Mouse (Mus musculus): ENCODE results near the gene Abhd12.

Gene Abhd12

DNA sequence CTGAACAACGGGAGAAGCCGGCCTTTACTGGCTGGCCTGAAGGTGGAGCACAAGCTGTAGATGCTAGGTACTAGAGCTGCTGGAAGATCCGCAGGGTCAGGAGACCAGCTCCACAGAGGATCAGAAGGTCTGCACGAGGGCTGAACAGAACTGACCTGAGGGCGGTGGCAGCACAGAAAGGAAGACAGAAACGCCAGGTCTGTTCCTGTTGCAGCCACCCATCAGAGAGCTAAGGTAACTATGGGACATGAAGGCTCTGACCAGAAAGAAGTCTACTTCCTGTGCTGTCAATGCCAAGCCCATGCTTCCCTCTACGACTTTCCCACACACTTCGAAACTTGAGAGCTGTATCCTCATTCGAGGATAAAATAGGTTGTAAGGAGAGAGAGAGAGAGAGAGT is 53.3 kb downstream of the Abhd12 start:
- no peak for DNase-seq (ENCODE audit: low spot score in 2 of 2)

DNA sequence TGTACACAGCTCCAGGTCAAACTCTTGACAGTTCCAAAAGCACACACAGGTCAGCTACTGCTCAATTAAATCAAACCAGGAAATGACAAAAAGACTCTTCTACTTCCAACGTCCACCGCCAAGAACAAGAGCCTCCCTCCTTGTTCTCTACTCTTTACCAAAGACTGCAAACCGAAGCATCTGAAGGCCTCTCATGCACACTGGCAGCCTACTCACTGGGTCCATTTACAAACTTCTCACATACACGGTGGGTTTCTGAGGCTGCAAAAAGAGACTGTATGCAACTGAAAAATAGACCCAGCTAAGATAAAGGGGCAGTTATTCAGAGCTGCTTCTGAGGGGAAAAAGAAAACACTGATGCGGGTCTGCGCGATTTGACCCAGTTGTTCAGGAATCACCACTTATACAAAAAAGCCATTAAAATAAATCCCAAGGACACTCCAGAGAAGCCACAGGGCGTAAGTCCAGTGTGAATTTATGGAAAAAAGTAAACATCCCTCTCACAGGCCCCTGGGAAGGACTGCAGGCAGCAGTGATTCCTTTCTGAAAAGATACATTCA is 57.0 kb downstream of the Abhd12 start:
- DNase-seq (ENCODE audit: low spot score in 2 of 2) = no peak

DNA sequence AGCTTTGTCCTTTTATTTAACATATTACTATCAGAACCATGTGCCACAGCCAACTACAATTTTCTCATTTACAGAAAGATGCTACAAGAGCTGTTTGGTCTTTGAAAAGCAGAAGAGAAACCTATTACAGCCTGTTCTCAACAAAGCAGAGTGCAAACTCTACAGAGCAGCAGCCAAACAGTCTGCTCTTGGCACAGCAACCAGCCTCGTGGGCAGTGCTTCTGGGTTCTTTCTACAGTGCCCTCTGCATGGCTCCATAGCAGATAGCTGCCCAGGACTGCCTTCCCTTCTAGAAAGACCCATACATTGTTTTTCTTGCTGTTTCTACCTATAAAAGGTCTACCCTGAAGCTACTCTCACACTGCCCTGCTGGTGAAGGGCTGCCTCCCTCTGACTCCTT is 59.7 kb downstream of the Abhd12 start:
- DNase-seq (ENCODE audit: low spot score in 2 of 2) = peak; percentile 45 to 48

DNA sequence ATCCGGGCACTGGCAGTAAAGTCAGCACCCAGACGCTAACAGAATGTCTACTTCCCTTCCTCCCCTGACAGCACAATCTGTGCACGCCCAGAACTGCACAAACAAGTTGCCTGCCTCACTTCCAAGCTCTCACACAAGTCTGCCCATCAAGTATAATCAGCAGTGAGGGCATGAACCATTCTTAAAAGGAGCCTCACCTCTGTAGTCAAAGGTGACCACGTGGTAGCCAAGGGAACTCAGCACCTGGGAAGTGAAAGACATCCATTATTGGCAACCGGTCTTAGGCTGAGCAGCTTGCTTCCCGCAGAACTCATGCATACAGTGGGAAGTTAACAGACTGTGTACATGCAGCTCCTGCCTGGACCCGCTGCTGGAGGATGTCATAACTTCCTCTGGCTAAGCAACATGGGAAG is 62.5 kb downstream of the Abhd12 start:
- no peak for DNase-seq (ENCODE audit: low spot score in 2 of 2)

DNA sequence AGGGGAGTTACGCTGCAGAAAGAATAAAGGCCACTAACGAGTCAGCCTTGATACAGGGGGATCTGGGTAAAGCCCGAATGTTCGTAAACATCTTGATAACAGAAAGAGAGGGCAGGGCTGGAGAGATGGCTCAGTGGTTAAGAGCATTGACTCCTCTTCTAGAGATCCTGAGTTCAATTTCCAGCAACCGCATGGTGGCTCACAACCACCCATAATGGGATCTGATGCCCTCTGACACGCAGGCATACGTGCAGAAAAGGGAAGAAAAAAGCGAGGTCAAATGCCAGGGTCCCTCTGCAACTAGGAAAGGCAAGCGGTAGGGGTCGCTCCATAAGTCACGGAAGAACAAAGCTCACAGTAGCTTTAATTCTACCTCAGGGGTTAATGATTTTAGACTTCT is 63.4 kb downstream of the Abhd12 start:
- DNase-seq (ENCODE audit: low spot score in 2 of 2) = no peak

DNA sequence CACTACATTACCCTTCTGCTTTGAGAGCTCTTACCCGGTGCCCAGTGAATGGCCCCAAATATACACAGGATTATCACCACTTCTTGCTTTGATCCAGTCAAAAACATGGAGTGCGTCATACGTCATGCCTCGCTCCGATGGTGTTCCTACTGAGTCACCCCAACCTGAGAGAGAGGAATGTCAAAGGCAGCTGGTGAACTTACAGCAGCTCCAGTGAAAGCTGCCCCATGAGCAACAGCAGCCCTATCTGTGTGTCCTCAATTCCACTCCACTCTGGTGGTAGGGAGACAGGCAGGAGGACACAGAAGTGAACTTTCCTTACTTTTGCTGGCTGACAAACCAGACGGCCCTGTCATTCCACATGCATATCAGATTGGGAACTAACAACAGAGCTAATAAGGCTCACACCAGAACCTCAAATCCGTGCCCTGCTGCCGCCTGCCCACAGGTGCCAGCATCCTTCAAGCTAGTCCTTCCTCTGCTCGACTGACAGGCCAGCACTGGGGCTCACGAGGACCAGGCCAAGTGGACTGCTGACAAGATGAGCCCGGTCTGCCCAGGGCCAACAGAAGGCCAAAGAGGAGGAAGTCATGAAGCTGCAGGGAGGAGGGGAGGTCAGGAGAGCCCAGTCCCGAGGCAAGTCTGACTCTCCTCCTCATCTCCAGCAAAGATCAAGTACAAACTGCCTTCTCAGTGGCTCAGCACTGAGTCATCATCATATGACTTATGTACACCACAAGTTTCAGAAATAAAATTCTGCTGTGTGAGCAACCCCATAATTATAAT is 64.7 kb downstream of the Abhd12 start:
- no peak for DNase-seq (ENCODE audit: low spot score in 2 of 2)

DNA sequence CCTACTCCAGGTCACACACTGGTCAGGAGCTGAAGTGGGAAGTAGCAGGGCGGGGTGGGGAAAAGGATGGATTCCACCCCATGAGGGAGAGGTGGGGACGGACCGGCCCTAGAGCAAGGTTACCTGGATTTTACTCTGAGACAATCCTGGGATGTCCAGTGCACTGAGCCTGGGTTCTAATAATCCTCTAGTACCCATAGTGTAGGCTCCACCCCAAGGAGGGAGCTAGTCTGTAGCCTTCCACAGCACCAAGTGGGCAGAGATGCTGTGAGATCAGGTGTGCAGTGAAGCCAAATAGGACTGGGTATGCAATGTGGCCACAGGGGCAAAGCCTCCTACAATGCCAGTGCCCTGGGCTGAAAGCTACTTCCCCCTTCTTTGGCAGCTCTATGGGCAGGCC is 66.8 kb downstream of the Abhd12 start:
- no peak for DNase-seq (ENCODE audit: low spot score in 2 of 2)

DNA sequence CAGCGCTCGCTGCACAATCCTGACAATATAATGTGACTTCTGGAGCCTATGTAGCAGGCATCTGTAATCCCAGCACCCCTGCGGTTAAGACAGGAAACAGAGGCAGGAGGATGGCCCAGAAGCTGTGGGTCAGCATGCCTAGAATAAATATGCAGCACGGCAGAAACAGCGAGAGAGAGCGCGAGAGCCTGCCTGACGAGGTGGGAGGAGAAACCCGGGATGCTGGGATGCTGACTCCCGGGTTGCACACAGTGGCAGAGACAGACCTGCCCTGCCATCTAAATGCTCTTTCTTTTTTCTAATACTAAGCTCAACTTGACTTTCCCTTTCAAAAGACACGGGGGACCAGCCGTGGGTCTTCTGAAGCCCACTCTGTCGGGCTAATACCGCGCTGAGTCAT is 67.6 kb downstream of the Abhd12 start:
- no peak for DNase-seq (ENCODE audit: low spot score in 2 of 2)

DNA sequence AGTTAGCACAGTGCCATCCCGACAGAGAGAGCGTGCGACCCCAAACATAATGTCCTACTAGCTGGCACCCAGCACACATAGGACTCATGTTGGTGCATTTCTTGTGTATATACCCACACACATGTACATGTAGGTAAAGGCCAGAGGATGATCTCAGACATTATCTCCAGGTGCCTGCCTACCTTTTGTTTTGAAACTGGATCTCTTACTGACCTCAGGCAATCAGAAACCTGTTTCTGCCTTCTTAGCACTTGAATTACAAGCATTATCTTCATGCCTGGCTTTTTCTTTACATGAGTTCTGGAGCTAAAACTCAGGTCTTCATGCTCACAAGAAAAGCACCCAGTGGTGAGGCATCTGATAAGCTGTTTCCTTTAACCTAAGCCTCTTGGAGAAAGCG is 68.6 kb downstream of the Abhd12 start:
- no peak for DNase-seq (ENCODE audit: low spot score in 2 of 2)

DNA sequence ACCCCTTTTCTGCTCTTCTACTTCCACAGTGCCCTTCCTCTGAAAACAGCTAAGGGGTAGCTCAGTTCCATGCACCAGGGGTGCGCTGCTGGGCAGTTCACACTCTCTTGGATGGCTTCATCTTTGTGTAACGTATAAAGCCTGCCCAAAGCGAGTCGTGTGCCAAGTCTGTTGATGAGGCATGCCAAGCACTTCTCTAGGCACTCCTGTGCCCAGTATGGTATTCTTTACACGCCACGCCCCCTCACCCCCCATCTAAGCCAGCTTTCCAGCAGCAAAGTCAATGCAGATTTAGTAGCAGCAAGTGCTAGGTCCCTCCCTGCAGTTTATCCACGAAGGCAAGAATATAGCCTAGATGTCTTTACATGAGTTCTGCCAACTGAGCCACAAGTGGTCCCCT is 69.9 kb downstream of the Abhd12 start:
- DNase-seq (ENCODE audit: low spot score in 2 of 2) = no peak

DNA sequence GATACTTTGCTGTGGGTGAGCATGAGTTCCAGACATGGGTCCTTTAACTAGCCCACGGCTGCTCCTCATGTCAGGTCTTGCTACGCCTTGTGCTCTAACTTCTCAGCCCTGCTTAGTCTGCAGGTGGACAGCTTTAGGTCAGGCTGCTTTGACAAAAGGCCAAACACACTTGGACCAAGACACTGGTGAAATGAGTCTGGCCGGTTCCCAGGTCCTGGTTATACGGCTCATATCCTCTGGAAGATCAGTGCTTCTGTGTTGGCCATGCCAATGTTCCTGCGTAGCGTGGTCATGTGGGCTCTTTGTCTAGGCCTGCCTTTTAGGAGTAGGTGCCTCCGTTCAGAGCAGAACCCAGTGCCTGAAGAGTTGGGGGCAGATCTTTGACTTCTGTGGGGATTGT is 72.5 kb downstream of the Abhd12 start:
- DNase-seq (ENCODE audit: low spot score in 2 of 2) = no peak

DNA sequence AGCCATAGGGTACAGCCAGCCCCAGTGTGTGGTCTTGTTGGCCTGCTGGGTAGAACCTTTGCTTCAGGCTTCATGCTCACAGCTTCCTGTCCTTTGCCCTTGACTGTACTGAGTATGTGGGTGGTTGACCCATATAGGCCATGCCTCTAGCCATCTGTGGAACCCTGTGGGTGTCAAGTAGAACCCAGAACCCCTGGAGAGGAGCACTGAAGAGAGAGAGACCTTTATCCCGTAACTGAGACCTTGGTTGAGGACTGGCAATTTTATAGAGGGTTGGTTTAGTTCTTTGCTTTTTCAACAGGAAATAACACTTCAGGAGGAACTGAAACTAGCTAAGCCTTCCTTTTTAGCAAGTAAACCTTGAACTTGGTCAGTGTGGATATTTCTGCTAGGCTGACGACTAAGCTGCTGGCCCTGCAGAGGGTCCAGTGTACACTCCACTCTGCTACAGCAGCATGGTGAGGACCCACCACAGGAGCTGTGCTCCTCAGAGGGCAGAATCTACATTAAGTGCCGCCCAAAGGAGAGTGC is 73.6 kb downstream of the Abhd12 start:
- DNase-seq (ENCODE audit: low spot score in 2 of 2) = peak; percentile 60 to 65

DNA sequence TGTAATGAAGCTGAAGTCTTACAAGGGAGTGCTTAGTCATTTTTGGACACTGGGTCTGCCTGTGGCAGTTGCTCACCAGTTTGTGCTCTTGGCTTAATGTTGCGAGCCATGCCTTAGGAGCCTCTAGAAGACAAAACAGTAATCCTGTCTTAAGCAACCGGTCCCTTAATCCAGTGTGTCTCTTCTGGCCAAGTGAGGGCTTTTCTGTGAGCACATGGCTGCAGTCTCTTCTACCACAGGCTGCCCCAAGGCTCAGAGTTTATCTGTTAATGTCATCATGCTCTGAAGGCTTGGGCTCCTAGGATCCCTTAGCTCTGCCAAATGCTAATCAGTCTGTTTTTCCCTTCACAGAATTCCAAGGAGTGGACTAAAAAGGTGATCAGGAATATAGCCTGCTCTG is 74.5 kb downstream of the Abhd12 start:
- no peak for DNase-seq (ENCODE audit: low spot score in 2 of 2)

DNA sequence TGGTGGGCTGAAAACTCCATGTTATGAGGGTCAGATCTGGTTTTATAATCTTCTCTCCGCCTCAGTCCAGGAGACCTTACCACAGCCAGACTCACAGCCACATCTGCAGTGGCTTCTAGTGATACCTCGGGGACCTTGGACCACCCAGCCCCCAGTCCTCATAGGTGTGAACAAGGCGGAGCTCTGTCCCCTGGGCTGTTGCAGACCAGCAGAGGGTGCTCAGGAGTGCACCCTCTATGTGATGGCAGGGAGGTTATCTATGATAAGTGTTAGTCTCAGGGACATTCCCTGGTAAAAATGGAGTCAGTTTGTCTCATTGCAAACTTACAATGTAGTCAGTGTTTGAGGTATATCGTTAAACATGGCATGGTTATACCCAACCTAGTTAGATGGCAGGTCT is 75.9 kb downstream of the Abhd12 start:
- no peak for DNase-seq (ENCODE audit: low spot score in 2 of 2)

DNA sequence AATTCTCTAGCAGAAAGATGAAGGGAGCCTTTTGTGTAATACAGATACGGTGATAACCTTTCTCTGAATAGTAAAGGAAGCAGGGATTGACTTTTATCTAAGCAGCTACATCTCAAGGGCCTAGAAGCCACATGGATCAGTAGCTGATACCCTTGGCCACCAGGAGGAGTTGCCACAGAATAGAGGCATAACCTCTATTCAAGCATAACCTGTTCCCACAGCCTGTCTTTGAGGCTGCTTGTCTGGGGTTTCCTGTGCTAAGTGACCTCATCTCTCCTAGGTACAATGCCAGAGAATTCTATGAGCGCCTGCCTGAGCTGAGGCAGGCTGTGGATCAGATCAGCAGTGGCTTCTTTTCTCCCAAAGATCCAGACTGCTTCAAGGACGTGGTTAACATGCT is 76.4 kb downstream of the Abhd12 start:
- DNase-seq (ENCODE audit: low spot score in 2 of 2) = peak in 1 of 2 experiments; percentile 23

DNA sequence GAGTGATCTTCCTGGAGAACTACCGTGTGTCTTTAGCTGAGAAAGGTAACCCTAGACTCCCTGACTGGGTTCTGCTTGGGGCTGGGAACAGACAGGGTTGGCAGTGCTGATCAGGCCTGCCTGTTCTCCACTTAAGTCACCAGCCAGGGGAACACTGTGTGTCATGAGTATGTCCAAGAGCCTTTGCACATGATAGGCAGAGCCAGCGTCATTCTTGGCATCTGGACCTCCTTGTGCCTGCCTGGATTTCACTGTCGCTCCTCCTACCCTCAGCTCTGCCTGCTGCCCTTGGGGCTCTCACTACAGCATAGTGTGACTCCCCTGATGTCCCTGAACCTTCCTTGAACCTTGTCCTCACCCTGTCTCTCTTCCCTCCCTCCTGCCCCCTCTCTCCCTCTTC is 78.1 kb downstream of the Abhd12 start:
- DNase-seq (ENCODE audit: low spot score in 2 of 2) = no peak

DNA sequence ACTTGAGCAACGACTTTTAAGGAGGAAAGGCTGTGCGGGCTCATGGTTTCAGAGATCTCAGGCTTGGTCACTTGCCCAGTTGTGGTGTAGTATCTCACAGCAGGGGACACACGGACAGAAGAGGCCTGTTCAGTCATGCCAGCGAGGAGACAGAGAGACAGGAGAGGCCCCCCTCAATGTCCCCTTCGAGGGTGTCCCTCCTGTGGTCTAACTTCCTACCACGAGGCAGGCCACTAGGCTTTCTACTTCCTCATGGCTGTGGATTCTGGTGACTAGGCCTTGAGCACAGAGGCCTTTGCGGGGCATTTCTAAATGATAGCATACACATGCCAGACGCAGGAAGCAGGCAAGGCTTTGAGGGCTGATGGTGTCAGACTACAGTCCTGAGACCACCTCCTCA is 81.6 kb downstream of the Abhd12 start:
- DNase-seq (ENCODE audit: low spot score in 2 of 2) = no peak

DNA sequence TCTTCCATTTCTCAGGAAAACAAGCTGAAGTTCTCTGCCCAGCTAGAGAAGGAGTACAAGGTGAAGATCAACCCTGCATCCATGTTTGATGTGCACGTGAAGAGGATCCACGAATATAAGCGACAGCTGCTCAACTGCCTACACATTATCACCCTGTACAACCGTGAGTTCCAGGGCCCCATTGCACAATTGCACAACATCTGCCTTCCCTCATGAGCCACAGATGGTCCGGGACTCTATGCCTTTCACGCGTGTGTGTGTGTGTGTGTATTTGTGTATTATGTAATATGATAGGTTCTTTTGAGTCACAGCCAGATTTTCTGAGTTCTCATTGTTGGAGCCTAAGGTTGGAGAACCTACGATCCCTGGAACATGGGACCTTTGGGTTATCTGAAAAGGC is 83.8 kb downstream of the Abhd12 start:
- DNase-seq (ENCODE audit: low spot score in 2 of 2) = no peak

DNA sequence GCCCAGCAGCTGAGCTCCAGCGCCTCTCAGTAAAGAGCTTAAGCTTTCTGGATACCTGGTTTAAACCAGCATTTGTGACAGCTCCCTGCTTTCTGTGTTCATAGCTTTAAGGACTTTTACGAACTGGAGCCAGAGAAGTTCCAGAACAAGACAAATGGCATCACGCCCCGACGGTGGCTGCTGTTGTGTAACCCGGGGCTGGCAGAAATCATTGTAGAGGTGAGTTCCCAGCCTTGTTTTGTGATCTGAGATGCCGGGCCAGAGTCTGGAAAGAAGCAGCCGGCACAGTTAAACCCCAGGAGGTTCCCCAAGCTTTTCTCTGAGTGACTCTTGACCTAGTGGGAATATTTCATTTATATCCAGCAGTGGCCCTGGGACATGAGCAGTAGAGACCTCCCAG is 85.8 kb downstream of the Abhd12 start:
- DNase-seq (ENCODE audit: low spot score in 2 of 2) = no peak

DNA sequence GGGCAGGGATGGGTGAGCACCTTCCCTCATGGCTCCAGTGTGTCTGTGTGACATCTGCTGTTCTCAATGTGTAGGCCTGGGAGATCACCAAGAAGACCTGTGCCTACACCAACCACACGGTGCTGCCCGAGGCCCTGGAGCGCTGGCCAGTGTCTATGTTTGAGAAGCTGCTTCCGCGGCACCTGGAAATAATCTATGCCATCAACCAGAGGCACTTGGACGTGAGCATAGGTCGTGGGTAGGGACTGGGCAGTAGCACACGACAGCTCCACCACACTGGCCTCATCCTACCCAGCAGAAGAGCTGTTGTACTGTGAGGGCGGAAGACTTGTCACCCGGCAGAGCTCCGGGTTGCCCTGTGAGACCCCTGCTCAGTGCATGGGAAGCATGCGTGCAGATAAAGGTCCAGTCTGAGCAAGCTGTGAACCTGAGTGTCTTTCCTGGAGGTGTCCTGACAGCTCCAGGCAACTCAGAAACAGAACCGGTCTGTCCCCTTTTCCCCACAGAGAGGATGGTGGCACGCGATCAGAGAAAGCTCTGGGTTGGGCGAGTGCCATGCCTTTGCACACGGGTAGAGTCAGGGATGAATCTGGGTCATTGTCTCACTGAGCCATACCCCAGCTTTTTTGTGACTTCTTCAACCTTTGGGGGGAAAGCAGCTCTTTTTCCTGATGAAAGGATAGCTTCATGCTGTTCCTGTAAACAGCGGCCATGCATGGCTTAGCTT is 87.7 kb downstream of the Abhd12 start:
- DNase-seq (ENCODE audit: low spot score in 2 of 2) = no peak

DNA sequence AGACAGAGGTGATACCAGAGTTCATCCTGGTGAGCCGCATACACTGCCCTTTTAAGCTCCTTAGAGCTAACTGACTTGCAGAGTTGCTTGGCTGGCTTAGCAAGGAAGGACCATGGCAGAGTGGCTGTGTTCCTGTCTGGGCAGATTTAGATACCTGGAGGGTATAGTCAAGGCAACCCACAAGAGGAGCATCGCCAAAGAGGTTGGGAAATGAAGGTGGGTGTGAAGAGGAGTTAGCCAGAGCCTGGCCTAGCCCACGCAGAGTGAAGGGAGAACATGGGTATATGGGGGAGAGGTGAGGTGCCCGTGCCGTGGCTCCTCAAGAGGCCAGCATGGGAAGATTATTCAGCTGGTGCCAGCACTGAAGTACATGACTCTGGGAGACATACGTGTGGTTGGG is 91.7 kb downstream of the Abhd12 start:
- DNase-seq (ENCODE audit: low spot score in 2 of 2) = no peak

DNA sequence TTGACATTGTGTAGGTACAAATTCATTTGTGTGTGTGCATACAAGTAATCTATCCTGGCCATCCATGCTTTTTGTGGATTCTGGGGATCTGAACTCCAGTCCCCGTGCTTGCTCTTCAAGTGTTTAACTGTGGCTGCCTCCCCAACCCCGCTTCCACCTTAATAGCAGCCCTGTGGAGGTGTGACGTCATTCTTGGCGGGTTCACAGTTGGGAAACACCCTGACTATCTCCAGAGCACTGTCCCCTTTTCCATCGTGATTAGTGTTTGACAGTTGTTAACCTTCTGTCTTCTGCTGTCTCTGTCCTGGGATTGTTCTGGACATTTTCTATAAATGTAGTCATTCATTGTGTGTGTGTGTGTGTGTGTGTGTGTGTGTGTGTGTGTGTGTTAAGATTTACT is 93.9 kb downstream of the Abhd12 start:
- DNase-seq (ENCODE audit: low spot score in 2 of 2) = no peak

DNA sequence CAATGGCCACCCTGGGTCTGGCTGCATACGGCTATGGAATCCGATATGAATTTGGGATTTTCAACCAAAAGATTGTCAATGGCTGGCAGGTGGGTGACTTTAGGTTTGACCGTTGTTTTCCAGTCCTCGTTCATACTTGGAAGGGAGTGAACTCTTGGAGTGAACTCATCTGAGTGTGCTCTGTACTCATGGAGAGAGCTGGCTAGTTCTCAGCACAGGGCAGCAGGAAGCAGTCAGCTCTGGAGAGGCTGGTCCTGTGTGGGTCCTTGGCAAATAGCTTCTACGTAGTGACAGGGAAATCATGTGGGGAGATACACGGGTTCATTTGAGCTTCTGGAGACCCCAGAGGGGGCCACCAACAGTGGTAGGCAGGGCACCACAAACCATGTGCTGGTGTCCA is 95.7 kb downstream of the Abhd12 start:
- DNase-seq (ENCODE audit: low spot score in 2 of 2) = no peak
